Mouse (Mus musculus) bone marrow, adult 2 months (tissue): ENCODE results near the gene March1.

Source experiments
- CTCF ChIP-seq: fragments of 200-500 bp; IDR thresholded peaks from 2 replicates; pipeline ENCODE4 v1.5.1; 2011; ENCODE audit warnings: low read length, control low read depth; ENCODE audit not compliant: control insufficient read depth, insufficient read depth
- POLR2A ChIP-seq: fragments of 200-500 bp; IDR thresholded peaks from 2 replicates; pipeline ENCODE4 v1.6.1; 2011; ENCODE audit warnings: low read depth, mild to moderate bottlenecking, control low read depth, low read length, borderline replicate concordance; ENCODE audit not compliant: control insufficient read depth

DNA sequence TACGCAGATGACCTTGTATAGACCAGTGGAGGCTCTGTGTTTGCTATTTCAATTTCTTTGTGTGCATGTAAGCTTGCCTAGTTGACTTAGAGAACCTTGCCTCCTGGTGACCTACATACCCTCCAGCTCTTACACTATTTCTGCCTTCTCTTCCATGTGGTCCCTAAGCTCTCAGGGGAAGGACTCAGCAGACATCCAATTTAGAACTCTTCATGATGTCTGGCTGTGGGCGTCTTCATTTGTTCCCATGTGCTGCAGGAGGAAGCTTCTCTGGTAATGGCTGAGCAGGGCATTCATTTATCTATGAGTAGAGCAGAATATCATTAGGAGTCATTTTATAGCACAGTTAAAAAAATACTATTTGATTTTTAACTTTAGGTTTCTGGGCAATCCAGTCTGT lies 195.3 kb downstream of the March1 start:
- TF ChIP-seq POLR2A, result no peak
- no peak for TF ChIP-seq CTCF
